Mouse (Mus musculus) thymus, postnatal 36 days (tissue): Measurements from ENCODE around the gene Noc2l.

Source experiments
- DNase-seq, 2 experiments: peaks; one replicate each; pipeline ENCODE4 v3.0.0; 2022; ENCODE audit warnings: mixed read lengths in 2 of 2

Noc2l gene

GRCm38 (mm10) chr4:156235808-156236533 lies at the start of gene Noc2l:
Gene Noc2l, plus strand, starts transcription at chr4:156236010.
- peak; percentile 89 to 92 for DNase-seq

- DNase-seq = no peak
Measured at GRCm38 (mm10) chr4:156188162-156188810, 47.5 kb upstream of the Noc2l start.

GRCm38 (mm10) chr4:156188811-156189323 lies 46.9 kb upstream of the Noc2l start:
- DNase-seq = no peak

GRCm38 (mm10) chr4:156192421-156193199 lies 43.2 kb upstream of the Noc2l start:
- no peak for DNase-seq

- no peak for DNase-seq
Measured at GRCm38 (mm10) chr4:156193200-156193590, 42.6 kb upstream of the Noc2l start.

GRCm38 (mm10) chr4:156193906-156194305 lies 41.9 kb upstream of the Noc2l start:
- DNase-seq = no peak

GRCm38 (mm10) chr4:156194346-156194745 lies 41.5 kb upstream of the Noc2l start:
- no peak for DNase-seq

- peak; percentile 15 to 34 for DNase-seq
Measured at GRCm38 (mm10) chr4:156195927-156196870, 39.6 kb upstream of the Noc2l start.

- DNase-seq = peak; percentile 58 to 71
Measured at GRCm38 (mm10) chr4:156197131-156197828, 38.5 kb upstream of the Noc2l start, which contains the start of gene Agrn. Gene Agrn, minus strand, starts transcription at chr4:156197488.

- DNase-seq = peak; percentile 58 to 75
Measured at GRCm38 (mm10) chr4:156197829-156198205, 38.0 kb upstream of the Noc2l start.

- no peak for DNase-seq
Measured at GRCm38 (mm10) chr4:156200623-156201475, 35.0 kb upstream of the Noc2l start, which contains the start of gene Isg15. Gene Isg15, minus strand, starts transcription at chr4:156200818.

- no peak for DNase-seq
Measured at GRCm38 (mm10) chr4:156202462-156202893, 33.3 kb upstream of the Noc2l start.

- peak; percentile 66 to 82 for DNase-seq
Measured at GRCm38 (mm10) chr4:156203001-156203412, 32.8 kb upstream of the Noc2l start, which contains the start of gene AW011738. Gene AW011738, plus strand, starts transcription at chr4:156203304.

- peak; percentile 26 to 50 for DNase-seq
Measured at GRCm38 (mm10) chr4:156203413-156204131, 32.2 kb upstream of the Noc2l start.

- DNase-seq = no peak
Measured at GRCm38 (mm10) chr4:156208872-156209271, 26.9 kb upstream of the Noc2l start.

- no peak for DNase-seq
Measured at GRCm38 (mm10) chr4:156209963-156210635, 25.7 kb upstream of the Noc2l start.

- DNase-seq = no peak
Measured at GRCm38 (mm10) chr4:156213134-156213533, 22.7 kb upstream of the Noc2l start.

- DNase-seq = no peak
Measured at GRCm38 (mm10) chr4:156215649-156216048, 20.2 kb upstream of the Noc2l start, which contains the start of gene Perm1. Gene Perm1, plus strand, starts transcription at chr4:156215868.

GRCm38 (mm10) chr4:156216196-156216595 lies 19.6 kb upstream of the Noc2l start:
- no peak for DNase-seq
